Mouse (Mus musculus) cerebellum, postnatal 14 days (tissue): Measurements from ENCODE around the gene Esp38.
"Not testable (repeated sequence)": the region's sequence is repeated elsewhere in the genome, so short reads cannot be mapped to it uniquely, and the experiment has no call there.

Experiments
- DNase-seq, 2 experiments: peaks; one replicate each; pipeline ENCODE4 v3.0.0; 2021; ENCODE audit warnings: mixed read lengths in 2 of 2

The Esp38 gene

DNA sequence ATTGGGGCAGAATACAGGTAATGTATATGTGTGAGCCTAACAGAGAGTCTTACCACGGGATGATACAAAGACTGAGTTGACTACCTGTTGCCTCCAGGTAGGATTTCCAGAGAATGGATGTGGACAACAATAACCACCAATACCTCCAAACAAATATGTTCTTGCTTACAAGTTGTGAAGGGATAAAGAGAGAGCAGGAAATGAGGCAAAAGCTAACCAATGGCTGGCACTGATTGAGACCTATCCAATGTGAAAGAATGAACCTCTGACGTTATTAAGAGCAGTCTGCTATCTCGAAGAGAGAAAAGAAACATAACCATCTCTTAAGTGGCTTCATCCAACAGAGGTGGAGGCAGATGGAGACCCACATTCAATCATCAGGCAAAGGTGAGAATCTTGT is at the start of gene Esp38:
Gene Esp38 (plus strand): TSS at position 301 of the 400 bp plus-strand sequence.
- no peak for DNase-seq

DNA sequence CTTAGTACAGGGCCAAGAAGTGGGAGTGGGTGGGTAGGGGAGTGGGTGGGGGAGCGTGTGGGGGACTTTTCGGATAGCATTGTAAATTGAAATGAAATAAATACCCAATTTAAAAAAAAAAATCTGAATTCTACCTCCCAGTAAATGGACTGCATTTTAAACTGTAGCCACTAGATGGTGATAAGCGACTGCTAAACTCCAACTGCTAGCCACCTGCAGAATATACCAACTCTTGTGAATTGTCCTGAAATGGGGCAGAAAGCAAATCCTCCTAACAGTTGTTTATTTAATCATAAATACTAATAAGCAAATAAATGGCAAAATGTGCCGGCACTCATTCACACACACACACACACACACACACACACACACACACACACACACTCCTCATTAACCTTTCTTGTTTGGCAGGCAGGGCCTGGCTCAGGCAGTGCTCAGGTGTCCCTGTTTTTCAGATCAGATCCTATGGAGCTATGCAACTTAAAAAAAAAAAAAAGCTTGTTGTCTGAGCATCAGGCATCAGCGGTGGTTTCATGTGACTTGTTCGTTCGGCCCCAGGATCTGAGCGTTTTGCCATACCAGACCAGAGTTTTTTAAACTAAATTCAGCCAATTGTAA is 47.3 kb upstream of the Esp38 start:
- DNase-seq, result not testable (repeated sequence)
